9 mouse cellular contexts compared by ENCODE assay signal in genomic region chr16:8424971-8425330, GRCm38 (mm10). TPM values are rescaled to one million over a fixed set of nuclear protein-coding genes. Genes with fewer than 3 reads are reported as not detected.
DNase-seq lines count a peak whose midpoint lies in the region; ATAC-seq and TF ChIP-seq lines count a peak whose summit lies in the region.
"Had no signal": no experiment of that assay in that cellular context is flagged by ENCODE, and none has a peak within 500 bp of the region (broad histone marks: within the 10 kb centered on the region; RNA-seq: fewer than 3 reads in every experiment).

Gene Tmem114, minus strand, starts transcription at chr16:8425136.

- peaks cover 44% of the 10 kb centered on the region for H3K27me3 ChIP-seq in liver, embryonic 11.5 days (replicated peaks; ENCODE audit: control insufficient read depth, insufficient read depth, low read length)
- peaks cover 41% of the 10 kb centered on the region for H3K27me3 ChIP-seq in heart, postnatal 0 days (ENCODE audit: control insufficient read depth, insufficient read depth, low read length)
- H3K27me3 ChIP-seq in limb, embryonic 11.5 days (ENCODE audit: control insufficient read depth, insufficient read depth, low read length) = peaks cover 31% of the 10 kb centered on the region
- H3K27me3 ChIP-seq in neural tube, embryonic 12.5 days (replicated peaks) = peaks cover 40% of the 10 kb centered on the region

- 2% methylated on average over 16 of the region's 16 CpGs for WGBS in liver, embryonic 11.5 days
- WGBS in heart, postnatal 0 days = 2% methylated on average over 16 of the region's 16 CpGs
- WGBS in limb, embryonic 11.5 days = under 1% methylated on average over 16 of the region's 16 CpGs
- 1% methylated on average over 16 of the region's 16 CpGs for WGBS in neural tube, embryonic 12.5 days

- TF ChIP-seq EP300 in heart, postnatal 0 days (IDR thresholded peaks at IDR 0.05; ENCODE audit: low read depth) = no peak

- H3K36me3 ChIP-seq in liver, embryonic 11.5 days (ENCODE audit: control insufficient read depth, insufficient read depth, low read length) = no peaks in the 10 kb centered on the region
- no peaks in the 10 kb centered on the region for H3K36me3 ChIP-seq in heart, postnatal 0 days (replicated peaks; ENCODE audit: control insufficient read depth, insufficient read depth, low read length)
- no peaks in the 10 kb centered on the region for H3K36me3 ChIP-seq in limb, embryonic 11.5 days (ENCODE audit: control insufficient read depth, insufficient read depth, low read length)
- no peaks in the 10 kb centered on the region for H3K36me3 ChIP-seq in neural tube, embryonic 12.5 days

- peak within 1 kb of the TSS; percentile 34 for H3K4me3 ChIP-seq in liver, embryonic 11.5 days (ENCODE audit: low read depth, low read length)
- H3K4me3 ChIP-seq in heart, postnatal 0 days (ENCODE audit: low read depth, low read length) = peak within 1 kb of the TSS; percentile 30
- H3K4me3 ChIP-seq in limb, embryonic 11.5 days (ENCODE audit: low read depth, low read length) = peak within 1 kb of the TSS; percentile 22
- peak within 1 kb of the TSS; percentile 29 for H3K4me3 ChIP-seq in neural tube, embryonic 12.5 days

- H3K9me3 ChIP-seq in liver, embryonic 11.5 days (ENCODE audit: control insufficient read depth, low read length) = no peaks in the 10 kb centered on the region
- H3K9me3 ChIP-seq in heart, postnatal 0 days (replicated peaks; ENCODE audit: control insufficient read depth, low read length) = no peaks in the 10 kb centered on the region
- no peaks in the 10 kb centered on the region for H3K9me3 ChIP-seq in limb, embryonic 11.5 days (ENCODE audit: control insufficient read depth, low read length)
- no peaks in the 10 kb centered on the region for H3K9me3 ChIP-seq in neural tube, embryonic 12.5 days

- peak; percentile 33 for DNase-seq in liver, embryonic 11.5 days (ENCODE audit: low spot score)
- DNase-seq in liver (no peak), adipocyte (ENCODE audit: low spot score) (no peak)
- peak; percentile 71 to 78 for DNase-seq in cerebellum, postnatal 14 days
- DNase-seq in heart, postnatal 0 days (ENCODE audit: low spot score) = no peak
- DNase-seq in limb, embryonic 11.5 days (ENCODE audit: low spot score) = no peak
- no peak for DNase-seq in layer of hippocampus, adult 11-12 months (ENCODE audit: low spot score)

- TF ChIP-seq CTCF in heart, postnatal 0 days (IDR thresholded peaks at IDR 0.05; ENCODE audit: low read depth) = no peak

- no peaks in the 10 kb centered on the region for H3K4me1 ChIP-seq in liver, embryonic 11.5 days (replicated peaks; ENCODE audit: control insufficient read depth, insufficient read depth, low read length)
- no peaks in the 10 kb centered on the region for H3K4me1 ChIP-seq in heart, postnatal 0 days (ENCODE audit: control insufficient read depth, insufficient read depth)
- 0 out of 2 replicates have a peak, but pooled peaks cover 2% of the 10 kb centered on the region for H3K4me1 ChIP-seq in limb, embryonic 11.5 days (ENCODE audit: control insufficient read depth, insufficient read depth, low read length)
- H3K4me1 ChIP-seq in neural tube, embryonic 12.5 days = peaks cover 9% of the 10 kb centered on the region

- H3K27ac ChIP-seq in liver, embryonic 11.5 days (ENCODE audit: low read depth, low read length) = no peak within 1 kb of the TSS
- no peak within 1 kb of the TSS for H3K27ac ChIP-seq in heart, postnatal 0 days (ENCODE audit: low read depth)
- H3K27ac ChIP-seq in limb, embryonic 11.5 days (replicated peaks; ENCODE audit: low read depth, low read length) = no peak within 1 kb of the TSS
- no peak within 1 kb of the TSS for H3K27ac ChIP-seq in neural tube, embryonic 12.5 days

- H3K4me2 ChIP-seq in liver, embryonic 11.5 days = peak within 1 kb of the TSS; percentile 49
- H3K4me2 ChIP-seq in heart, postnatal 0 days (ENCODE audit: low read depth, low read length) = peak within 1 kb of the TSS; percentile 46
- H3K4me2 ChIP-seq in limb, embryonic 11.5 days (ENCODE audit: low read depth, severe bottlenecking) = peak within 1 kb of the TSS; percentile 45
- H3K4me2 ChIP-seq in neural tube, embryonic 12.5 days (replicated peaks) = peak within 1 kb of the TSS; percentile 67

- no peak within 1 kb of the TSS for H3K9ac ChIP-seq in liver, embryonic 11.5 days (ENCODE audit: low read depth, low read length)
- no peak within 1 kb of the TSS for H3K9ac ChIP-seq in heart, postnatal 0 days (replicated peaks; ENCODE audit: low read depth, low read length)
- H3K9ac ChIP-seq in limb, embryonic 11.5 days (ENCODE audit: low read length) = no peak within 1 kb of the TSS
- H3K9ac ChIP-seq in neural tube, embryonic 12.5 days = peak within 1 kb of the TSS; percentile 42; the same call in 1 of the 2 replicates

- ATAC-seq in liver, embryonic 11.5 days (replicated peaks; ENCODE audit: low FRiP score) = no peak
- ATAC-seq in heart, postnatal 0 days (ENCODE audit: insufficient read depth, low read depth) = no peak
- ATAC-seq in limb, embryonic 11.5 days (ENCODE audit: insufficient number of reproducible peaks, low FRiP score, low TSS enrichment, low read depth) = no peak
- no peak for ATAC-seq in neural tube, embryonic 12.5 days (ENCODE audit: low FRiP score, low read depth)

RNA-seq across cellular contexts. Expression of gene Tmem114, which starts in this region (rescaled TPM):
- polyA plus RNA-seq in liver, embryonic 11.5 days (2014; fragmentation: Nextera tagmentation; extraction: Ambion mirVana) = not detected in 2 replicates
- total RNA-seq in heart, postnatal 0 days (2014; rRNA removed; ENCODE audit: low replicate concordance) = not detected in 2 replicates
- not detected in 2 replicates for polyA plus RNA-seq in heart, postnatal 0 days (2015; fragmentation: Nextera tagmentation; extraction: Ambion mirVana)
- 0.23 TPM in 1 of 2 replicates, not detected in the other for polyA plus RNA-seq in limb, embryonic 11.5 days (2014; fragmentation: Nextera tagmentation; extraction: Ambion mirVana)
- not detected in 2 replicates for polyA plus RNA-seq in neural tube, embryonic 12.5 days (2016; fragmentation: Nextera tagmentation; extraction: Ambion mirVana)
- total RNA-seq: liver, adult 2 months had no signal
- polyA plus RNA-seq: liver, adult 2 months had no signal

Comparison
In these comparisons a context has a peak if more than half of its experiments do, and no peak if none do; other contexts are left out.
1. Peak in DNase-seq, H3K4me3 ChIP-seq and H3K4me2 ChIP-seq in liver, embryonic 11.5 days; RNA of the gene not detected or under 1 TPM.
2. DNase-seq: peak in cerebellum, postnatal 14 days (2 of 2); none in liver (single experiment), heart, postnatal 0 days (single experiment), limb, embryonic 11.5 days (single experiment), adipocyte (single experiment) and layer of hippocampus, adult 11-12 months (single experiment).
3. Peak in every context shown above with its lines, with median percentiles within 50 percentile points of each other: H3K4me2 ChIP-seq and H3K4me3 ChIP-seq.